Mouse (Mus musculus) gonadal fat pad, adult 2 months (tissue): ENCODE results near the gene Ddx19a. TPM values are rescaled to one million over a fixed set of nuclear protein-coding genes. Genes with fewer than 3 reads are reported as not detected.
"Not testable (repeated sequence)": the region's sequence is repeated elsewhere in the genome, so short reads cannot be mapped to it uniquely, and the experiment has no call there.

ENCODE experiments used
- DNase-seq: peaks from one replicate; pipeline ENCODE4 v3.0.0-alpha.2; 2012; ENCODE audit warnings: low read depth
- polyA plus RNA-seq: library from polyadenylated mRNA; depleted of rRNA; stranded (reverse); fragments of >200 nt; gene quantifications from 2 replicates; pipeline ENCODE4 v1.2.3, GENCODE M21; 2012; rRNA removed

Ddx19a gene
- 25.1 and 29.8 TPM in 2 replicates for polyA plus RNA-seq

DNA sequence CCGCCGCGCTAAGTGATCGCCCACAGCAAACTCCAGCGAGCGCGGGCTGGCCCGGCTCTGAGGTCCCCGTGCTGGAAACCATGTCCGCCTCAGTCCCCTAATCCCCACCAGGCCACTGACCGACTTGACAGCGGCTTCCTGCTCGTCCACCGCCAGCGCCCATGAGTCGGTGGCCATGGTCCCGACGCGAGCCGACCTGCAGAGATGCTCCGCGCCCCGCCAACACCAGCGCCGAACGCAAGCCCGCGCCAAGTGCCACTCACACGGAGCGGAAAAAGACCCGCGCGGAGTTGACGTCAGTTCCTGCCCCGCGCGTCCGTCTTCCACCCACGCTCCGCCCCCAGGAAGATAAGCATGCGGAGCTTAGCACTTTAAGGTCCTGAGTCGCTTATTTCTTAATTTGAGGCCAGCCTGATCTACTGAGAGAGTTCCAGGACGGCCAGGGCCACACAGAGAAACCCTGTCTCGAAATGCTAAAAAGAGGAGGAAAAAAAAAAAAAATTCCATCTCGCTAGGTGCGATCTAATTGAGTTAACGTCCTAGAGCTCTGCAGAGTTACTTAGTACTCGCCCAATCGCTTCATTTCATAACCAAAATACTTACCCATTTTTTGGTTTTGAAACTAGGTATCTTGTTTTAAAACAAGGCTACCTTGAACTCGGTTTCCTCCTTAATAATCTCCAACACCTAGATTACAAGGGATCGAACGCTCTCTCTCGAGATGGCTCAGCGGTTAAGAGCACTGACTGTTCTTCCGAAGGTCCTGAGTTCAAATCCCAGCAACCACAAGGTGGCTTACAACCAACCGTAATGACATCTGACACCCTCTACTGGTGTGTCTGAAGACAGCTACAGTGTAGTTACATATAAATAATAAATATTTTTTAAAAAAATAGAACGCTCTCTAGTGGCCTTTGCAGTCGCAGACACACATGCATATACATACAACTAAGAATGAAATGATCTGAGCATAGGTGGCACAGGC is at the start of gene Ddx19a:
Gene Ddx19a (minus strand): TSS at position 254 of the 985 bp plus-strand sequence.
- no peak for DNase-seq

DNA sequence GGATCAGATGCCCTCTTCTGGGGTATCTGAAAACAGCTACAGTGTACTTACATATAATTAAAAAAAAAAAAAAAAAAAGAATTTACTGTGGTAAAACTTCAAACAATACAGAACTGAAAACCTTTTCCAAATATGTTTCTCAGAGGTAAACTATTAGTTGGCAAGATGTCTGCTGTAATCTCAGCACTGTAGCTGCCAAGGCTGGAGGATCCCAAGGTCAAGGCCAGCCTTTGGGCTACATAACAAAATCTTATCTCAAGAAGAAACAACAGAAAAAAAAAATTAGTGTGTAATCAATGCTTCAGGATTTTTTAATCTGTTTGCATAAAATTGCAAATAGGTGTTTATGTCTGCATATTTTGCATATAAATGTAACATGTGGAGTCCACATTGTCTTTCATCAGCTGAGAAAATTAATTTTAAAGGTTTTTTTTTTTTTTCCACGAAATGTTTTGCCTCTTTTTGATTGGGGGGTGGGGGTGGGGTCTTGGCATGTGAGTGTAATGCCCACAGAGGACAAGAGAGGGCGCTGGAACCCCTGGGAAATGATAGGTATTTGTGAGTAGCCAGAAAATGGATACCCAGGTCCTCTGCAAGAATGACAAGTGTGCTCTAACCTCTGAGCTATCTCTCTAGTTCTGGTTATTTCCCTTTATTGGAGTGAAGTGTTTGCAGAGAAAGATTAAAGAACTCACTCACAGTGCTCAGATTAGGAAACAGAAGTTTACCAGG is 46.6 kb upstream of the Ddx19a start:
- no peak for DNase-seq

DNA sequence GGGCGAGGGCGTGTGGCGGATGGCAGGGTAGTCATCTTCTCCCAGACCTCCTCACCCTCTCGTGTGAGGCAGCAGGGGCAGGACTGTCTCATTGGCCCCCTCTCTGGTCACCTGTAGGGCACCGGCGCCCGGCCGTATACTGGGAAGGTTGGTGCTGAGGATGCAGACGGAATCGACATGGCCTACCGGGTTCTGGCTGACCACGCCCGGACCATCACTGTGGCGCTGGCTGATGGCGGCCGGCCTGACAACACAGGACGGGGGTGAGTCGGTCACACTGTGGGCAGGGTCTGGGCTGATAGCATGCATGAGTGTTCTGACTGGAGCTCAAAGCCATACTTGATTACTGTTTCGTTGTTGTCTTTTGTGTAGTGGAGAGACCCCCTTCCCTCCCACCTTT is 44.9 kb upstream of the Ddx19a start:
- no peak for DNase-seq

DNA sequence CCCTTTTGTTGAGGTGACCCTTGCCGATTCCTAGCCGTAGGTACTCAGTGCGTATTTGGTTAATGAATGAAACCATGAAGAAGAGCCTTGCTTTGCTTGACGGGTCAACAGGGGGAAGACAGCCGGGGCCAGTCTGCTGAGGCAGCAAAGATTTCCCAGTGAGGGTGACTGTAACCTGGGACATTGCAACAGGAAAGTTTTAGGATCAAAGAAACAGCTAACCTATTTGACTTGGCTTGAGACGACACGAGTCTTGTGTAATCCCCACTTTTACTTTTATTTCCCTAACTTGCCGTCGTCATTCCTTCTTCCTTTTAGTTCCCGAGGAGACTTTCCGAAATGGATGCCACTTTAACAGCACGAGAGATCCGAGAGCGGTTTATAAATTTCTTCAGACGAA is 39.0 kb upstream of the Ddx19a start:
- DNase-seq, result no peak

DNA sequence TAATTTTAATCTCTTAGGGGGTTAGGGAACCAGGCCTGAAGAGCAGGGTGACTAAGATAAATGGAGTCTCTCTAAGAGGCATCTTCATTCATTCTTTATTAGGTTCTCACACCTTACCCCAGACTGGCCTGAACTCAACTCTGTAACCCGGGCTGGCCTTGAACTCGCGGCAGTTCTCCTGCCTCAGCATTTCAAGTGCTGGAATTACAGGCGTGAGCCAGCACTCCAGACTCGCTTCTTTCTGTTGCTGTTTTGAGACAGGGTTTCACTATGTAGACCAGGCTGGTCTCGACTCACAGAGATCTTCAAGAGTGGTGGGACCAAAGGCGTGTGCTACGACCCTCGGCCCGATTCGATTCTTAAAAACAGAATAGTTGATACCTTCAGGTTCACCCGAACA is 36.7 kb upstream of the Ddx19a start:
- DNase-seq, result no peak

DNA sequence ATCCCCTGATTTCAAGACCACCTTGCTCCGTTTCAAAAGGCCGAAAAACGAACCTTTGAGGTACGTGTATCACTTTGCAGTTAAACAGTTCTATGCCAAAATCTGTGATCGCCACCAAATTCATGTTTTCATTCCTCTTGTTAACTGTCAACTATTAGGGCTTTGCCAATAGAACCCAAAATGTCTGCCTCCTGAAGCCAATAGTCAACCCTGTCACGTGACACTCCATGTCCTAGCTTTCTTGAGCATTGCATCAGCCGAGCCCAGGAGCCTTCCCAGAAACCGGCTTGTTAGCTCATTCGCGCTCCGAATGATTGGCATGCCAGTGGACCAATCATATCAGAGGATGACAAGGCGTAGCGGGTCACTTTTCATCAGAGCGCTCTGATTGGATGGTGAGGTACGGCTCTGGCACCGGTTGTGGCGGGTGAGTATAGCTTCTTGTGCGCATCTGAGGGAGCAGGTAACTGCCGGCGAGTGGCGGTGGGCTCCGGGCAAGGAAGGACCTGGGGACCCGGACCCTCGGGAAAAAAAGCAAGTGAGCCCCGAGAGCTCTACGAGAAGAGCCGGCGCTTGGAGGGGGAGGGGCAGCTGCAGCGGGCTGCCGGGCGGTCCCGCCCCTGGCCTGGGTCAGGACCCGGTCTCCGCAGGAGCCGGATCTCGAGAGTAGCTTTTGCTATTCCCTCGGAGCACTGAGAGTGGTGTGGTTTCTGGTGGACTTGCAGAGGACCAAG is 36.0 kb upstream of the Ddx19a start:
- peak; percentile 99 for DNase-seq

DNA sequence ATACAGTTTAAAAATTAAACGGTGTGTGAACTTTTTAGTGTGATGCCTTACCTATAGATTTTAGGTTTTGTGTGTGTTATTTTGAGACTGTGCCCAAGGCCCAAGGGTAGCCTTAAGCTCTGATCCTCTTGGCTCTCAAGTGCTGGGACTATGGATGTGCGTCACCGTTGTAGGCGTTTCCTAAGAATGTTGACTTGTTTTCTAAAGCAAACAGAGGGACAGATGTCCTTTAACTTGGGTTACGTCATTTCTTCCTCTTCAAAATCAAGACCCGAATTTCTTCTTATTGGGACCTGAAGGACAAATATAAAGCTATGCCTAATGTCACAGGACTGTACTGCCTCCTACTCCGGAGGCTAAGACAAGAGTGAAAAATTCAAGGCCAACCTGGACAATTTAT is 35.3 kb upstream of the Ddx19a start, which contains the start of gene Aars:
Gene Aars (plus strand): TSS at position 229 of the 400 bp plus-strand sequence.
- DNase-seq, result no peak

DNA sequence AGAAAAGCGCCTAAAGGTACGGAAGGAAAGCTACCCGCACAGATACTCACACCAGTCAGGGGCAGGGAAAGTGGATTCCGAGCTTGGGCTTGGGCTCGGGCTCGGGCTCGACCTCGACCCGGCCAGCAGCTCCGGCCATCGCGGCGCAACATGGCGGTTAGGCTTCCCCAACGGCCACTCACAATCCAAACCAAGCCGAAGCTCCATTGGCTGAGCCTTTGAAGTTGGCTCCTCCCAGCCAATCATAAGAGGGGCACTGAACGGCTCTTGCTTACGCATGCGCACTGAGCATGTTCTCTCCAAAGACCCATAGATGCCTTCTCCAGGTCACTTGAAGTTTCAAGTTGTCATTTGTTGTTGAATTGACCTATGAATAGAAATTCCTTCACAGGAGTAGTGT is 34.0 kb upstream of the Ddx19a start, which contains the start of gene Ddx19b:
Gene Ddx19b (minus strand): TSS at position 180 of the 400 bp plus-strand sequence.
- no peak for DNase-seq

DNA sequence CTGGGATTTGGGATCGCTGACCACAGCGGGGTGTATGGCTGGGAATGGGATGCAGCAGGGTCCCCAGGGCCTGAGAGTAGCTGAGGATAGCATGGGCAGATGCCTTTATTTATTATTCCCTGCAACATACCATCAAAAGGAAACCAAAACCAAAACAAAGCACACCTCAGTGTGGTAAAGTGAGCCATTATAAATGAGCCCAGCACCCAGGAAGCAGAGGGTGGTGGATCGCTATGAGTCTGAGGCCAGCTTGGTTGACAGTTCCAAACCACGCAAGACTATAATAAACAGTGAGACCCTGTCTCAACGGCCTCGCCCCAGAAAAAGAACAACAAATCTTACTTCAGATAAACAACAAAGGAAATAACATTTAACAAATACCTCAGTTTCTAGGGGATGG is 32.4 kb upstream of the Ddx19a start:
- DNase-seq, result no peak

DNA sequence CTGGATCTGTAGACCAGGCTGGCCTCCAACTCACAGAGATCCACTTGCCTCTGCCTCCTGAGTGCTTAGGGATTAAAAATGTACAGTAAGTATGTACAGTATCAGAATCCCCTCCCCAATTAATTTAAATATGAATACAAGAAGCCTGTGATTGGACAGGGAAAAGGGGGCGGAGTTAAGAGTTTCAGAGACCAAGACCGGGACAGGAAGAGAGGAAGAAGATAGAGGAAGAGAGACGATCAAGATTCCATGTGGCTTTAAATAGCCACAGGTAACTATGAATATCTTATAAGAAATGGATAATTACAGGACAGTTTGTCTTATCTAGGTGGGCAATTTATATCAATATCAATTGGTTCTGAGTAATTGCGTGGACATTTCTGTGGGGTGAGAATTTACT is 32.0 kb upstream of the Ddx19a start:
- DNase-seq, result no peak

DNA sequence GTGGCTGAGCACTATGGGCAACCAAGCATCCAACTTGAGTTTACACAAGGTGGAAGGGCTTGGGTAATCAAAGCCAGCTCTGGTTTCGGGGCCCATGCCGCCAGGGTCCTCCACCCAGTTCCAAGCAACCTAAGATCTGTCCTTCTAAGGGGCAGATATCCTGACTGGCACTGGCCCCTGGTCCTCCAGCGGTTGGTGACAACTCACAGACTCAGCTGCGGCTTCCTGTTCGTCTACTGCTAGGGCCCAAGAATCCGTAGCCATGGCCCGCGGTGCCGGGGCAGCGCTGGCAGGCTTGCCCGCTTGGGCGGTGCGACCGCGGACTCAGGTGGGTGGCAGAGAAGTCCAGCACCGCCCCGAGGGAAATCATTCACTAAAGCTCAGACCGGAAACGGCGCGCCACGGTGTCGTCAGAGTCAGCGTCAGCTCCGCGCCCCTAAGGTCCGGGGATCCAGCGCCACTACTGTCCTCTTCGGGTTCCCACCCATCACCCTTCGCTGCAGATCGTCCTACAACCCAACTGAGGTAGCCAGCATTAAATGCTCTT is 29.9 kb upstream of the Ddx19a start:
- DNase-seq, result peak; percentile 30

DNA sequence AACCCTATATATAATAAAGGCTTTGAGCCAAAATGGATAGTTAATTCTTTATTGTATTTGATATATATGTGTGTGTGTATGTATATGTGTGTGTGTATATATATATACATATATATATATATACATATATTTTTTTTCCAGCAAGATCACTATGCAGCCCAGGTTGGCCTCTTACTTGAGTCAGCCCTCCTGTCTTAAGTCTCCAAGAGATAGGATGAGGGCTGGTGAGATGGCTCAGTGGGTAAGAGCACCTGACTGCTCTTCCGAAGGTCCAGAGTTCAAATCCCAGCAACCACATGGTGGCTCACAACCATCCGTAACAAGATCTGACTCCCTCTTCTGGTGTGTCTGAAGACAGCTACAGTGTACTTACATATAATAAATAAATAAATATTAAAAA is 29.0 kb upstream of the Ddx19a start:
- not testable (repeated sequence) for DNase-seq

DNA sequence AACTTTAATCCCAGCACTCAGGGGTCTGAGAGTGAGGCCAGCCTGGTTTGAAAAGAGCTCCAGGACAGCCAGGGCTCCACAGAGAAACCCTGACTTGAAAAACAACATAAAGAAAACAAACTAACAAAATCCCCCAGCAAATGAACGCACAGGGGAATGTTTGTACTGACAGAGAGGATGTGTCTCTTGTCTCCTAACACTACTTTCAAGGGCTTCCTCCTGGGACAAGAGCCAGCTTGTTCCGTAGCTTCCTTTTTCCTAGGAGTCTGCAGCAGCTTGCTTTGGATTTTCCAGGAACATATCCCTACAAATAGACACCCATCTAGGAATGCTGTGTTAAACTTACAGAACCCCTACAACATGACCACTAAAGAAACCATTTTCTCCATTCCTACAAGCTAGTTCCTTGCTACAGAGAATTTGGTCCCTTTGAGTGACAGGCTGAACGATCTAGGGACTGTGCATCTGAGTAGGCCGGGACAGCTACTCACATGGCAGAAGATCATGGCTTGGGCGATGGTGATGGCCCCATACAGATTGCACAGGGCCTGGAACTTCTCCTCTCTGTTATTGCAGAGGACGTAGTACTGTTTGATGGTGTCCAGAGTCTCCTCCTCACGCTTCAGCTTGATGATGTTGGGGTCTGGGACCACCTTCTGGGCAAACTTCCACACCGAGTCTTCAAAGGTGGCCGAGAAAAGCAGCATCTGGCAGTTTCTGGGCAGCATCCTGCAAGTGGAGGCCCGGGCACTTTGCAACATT is 12.8 kb upstream of the Ddx19a start:
- DNase-seq, result not testable (repeated sequence)

DNA sequence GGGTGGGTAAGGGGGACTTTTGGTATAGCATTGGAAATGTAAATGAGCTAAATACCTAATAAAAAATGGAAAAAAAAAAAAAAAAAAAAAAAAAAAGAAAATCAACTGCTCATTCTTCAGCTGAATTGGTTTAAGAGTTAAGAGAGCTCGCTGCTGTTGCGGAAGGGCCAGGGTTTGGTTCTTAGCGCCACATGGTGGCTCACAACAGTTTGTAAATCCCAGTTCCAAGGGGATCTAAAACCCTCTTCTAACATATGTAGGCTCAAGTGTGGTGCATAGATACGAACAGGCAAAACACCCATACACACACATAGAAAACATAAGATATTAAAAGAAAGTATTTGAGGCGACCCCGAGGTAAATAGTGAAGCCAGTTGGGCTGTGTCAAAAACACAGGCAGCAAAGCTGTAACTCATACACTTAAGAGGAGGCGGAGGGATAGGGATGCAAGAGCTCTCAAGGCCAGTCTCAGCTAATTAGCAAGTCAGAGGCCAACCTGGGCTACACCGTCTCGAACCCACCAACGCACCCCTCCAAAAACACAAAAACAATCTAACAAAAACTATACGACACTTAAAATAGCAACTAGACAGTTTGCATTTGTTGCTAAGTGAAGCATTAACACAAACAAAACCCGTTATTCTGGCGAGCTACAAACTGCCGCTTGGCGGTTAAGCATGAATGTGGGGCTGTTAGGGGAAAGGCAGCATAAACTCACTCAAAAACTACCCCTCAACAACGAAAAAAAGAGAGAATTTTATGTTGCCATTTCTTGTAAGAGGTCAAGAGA is 764 bp downstream of the Ddx19a start:
- DNase-seq, result no peak

DNA sequence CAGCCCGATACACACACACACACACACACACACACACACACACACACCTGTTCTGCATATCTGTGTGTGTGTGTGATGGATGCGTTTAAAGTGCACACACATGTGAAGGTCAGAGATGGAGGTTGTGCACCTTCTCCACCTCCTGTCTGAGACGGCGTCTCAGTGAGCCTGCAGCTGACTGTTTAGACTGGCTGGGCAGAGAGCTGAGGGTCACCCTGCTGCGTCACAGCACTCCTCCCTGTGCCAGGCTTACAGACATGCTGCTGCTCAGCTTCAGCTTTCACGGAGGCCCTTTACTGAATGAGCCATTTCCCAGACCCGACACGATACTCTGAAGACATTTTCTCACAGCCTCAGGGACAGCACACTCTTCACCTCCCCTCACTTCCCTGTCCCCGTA is 7.6 kb downstream of the Ddx19a start:
- no peak for DNase-seq

DNA sequence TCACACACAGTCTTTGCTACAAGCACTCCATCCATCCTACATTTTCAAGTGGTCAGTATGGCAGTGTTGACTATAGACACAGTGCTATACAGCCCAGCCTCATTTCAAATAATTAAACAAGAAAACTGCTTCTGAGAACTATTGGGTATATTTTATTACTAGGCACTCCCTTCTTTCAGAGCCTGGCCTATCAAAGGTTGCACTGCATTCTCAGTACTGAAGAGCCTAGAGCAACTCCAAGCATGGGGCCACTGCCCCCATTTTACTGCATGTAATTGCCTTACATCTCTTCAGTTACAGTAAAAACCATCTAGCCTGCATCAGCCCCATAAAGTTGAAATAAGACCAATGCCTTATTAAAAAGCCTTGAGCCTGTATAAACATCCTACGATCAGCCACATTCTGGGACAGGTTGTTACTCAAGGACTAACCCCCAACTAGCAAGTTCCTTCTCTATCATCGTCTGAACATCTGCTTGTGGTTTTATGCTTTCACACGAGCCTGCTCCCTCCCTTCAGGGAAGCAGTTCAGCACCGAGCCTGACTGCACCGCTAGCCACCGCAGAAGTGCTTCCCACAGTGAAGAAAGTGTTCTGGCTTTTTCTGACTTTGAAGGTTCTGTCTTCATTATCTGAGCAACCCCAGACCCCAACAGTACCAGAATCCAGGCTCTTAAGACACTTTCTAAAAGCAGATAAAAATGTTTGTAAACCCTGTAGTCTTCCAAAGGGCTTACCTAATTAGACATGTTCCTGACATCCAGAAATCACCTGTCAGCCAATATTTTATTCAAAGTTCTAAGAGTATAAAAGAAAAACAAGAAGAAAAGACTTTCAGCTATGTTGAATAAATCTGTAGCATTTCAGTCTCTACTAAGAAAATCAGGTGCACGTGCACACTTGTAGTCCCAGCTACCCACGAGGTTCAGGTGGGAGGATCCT is 9.5 kb downstream of the Ddx19a start:
- DNase-seq, result no peak

DNA sequence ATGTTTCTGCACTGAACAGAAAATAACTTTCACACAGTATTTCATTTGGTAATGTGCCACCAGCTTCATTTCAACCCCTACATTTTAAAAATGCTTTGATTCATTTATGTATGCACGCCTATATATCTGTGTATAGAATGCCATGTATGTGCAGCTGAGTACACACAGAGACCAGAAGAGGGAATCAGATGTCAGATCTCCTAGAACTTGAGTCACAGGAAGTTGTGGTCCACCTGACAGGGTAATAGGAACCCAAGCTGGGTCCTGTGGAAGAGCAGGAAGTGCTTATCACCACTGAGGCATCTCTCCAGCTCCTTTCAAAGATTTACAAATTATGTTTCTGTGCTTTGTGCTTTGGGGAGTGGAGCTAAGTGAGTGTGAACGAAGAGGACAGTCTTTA is 16.3 kb downstream of the Ddx19a start:
- no peak for DNase-seq

DNA sequence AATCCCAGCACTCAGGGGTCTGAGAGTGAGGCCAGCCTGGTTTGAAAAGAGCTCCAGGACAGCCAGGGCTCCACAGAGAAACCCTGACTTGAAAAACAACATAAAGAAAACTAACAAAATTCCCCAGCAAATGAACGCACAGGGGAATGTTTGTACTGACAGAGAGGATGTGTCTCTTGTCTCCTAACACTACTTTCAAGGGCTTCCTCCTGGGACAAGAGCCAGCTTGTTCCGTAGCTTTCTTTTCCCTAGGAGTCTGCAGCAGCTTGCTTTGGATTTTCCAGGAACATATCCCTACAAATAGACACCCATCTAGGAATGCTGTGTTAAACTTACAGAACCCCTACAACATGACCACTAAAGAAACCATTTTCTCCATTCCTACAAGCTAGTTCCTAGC is 19.6 kb downstream of the Ddx19a start:
- not testable (repeated sequence) for DNase-seq

DNA sequence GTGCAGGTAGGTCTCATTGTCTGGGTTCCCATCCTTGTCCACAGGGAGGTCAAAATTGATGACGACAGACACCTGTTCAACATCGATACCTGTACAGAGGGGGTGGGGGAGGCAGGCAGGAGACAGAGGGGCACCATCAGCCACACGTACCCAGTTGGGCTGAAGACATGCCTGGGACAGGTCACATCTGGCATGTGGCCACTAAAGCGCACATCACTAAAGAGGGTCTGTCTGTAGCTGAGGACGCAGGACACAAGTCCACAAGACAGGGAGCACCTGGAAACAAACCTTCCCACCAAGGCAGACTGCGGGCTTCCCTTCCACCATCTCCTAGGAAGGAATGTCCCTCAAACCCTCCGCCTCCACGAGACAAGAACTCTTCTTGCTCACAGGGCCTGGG is 21.1 kb downstream of the Ddx19a start:
- not testable (repeated sequence) for DNase-seq
